Mouse (Mus musculus) hindbrain, embryonic 16.5 days (tissue): Measurements from ENCODE around the gene Rusc2. TPM values are rescaled to one million over a fixed set of nuclear protein-coding genes. Genes with fewer than 3 reads are reported as not detected.

Experiments
- ATAC-seq: fragments of 200-750 bp; cut with Nextera tagmentation; 2 replicates; pipeline ENCODE4 v1.8.0; 2017; ENCODE audit warnings: moderate TSS enrichment, moderate library complexity
- H3K27ac ChIP-seq: fragments of 300-500 bp; sonication (generic); 2 replicates; pipeline ENCODE4 v1.5.1; 2014; ENCODE audit warnings: low read depth, mild to moderate bottlenecking, control low read depth, low read length, moderate library complexity
- H3K27me3 ChIP-seq: fragments of 300-500 bp; sonication (generic); replicated peaks from 2 replicates; pipeline ENCODE4 v1.6.1; 2014; ENCODE audit warnings: low read length; ENCODE audit not compliant: control insufficient read depth, insufficient read depth
- H3K36me3 ChIP-seq: fragments of 300-500 bp; sonication (generic); 2 replicates; pipeline ENCODE4 v1.6.1; 2014; ENCODE audit warnings: mild to moderate bottlenecking, low read length, moderate library complexity, mixed read lengths; ENCODE audit not compliant: control insufficient read depth, insufficient read depth
- H3K4me1 ChIP-seq: fragments of 300-500 bp; sonication (generic); 2 replicates; pipeline ENCODE4 v1.6.1; 2014; ENCODE audit warnings: low read depth, low read length; ENCODE audit not compliant: control insufficient read depth, insufficient read depth
- H3K4me2 ChIP-seq: fragments of 300-500 bp; sonication (generic); 2 replicates; pipeline ENCODE4 v1.6.1; 2014; ENCODE audit warnings: mild to moderate bottlenecking, low read length, control low read depth, moderate library complexity
- H3K4me3 ChIP-seq: fragments of 300-500 bp; sonication (generic); 2 replicates; pipeline ENCODE4 v1.5.1; 2014; ENCODE audit warnings: mild to moderate bottlenecking, low read length, control low read depth, moderate library complexity
- H3K9ac ChIP-seq: fragments of 300-500 bp; sonication (generic); 2 replicates; pipeline ENCODE4 v1.6.1; 2014; ENCODE audit warnings: low read depth, mild to moderate bottlenecking, control low read depth, low read length, moderate library complexity
- H3K9me3 ChIP-seq: fragments of 300-500 bp; sonication (generic); 2 replicates; pipeline ENCODE4 v1.6.1; 2014; ENCODE audit warnings: mild to moderate bottlenecking, low read length, moderate library complexity; ENCODE audit not compliant: control insufficient read depth
- WGBS: fragments of 180-500 bp; shearing (Covaris S2); extraction: QIAGEN DNeasy Blood & Tissue Kit; methylation state at CpG from one replicate; pipeline ENCODE4 v1.1.7; 2014; 5-methylcytosine and 5-hydroxymethylcytosine counted together
- polyA plus RNA-seq: library from polyadenylated mRNA; unstranded; fragments of >200 nt; fragmentation: Nextera tagmentation; extraction: Ambion mirVana; gene quantifications from 2 replicates; pipeline ENCODE4 v1.2.1, GENCODE M21; 2015

Rusc2 gene
- polyA plus RNA-seq, 1 experiment from 2014 or later, result 70.8 TPM

DNA sequence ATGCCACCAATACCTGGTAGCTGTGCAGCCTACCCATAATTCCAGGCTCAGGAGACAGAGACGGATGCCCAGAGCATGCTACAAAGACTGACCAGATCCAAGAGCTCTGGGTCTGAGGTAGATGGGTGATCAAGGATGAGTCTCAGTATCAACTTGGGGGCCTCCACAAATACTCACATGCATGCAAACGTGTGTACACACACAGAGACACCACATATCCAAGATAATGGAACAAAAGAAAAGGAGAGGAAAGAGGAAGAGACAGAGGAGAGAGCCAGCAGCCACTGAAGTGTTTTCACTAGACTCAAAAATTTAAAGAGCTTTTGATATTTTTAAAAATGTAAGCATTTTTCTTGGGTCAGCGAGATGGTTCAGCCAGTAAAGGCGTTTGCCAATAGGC lies 36.7 kb downstream of the Rusc2 start:
- Histone ChIP-seq H3K4me1 (peaks cover 3% of the 10 kb centered on the region; the same call in 1 of the 2 replicates), H3K4me3 (no peak overlapping the region), H3K4me2 (no peak overlapping the region), H3K27me3 (no peaks in the 10 kb centered on the region), H3K27ac (no peak overlapping the region), H3K36me3 (peaks cover 39% of the 10 kb centered on the region), H3K9ac (no peak overlapping the region), H3K9me3 (no peaks in the 10 kb centered on the region)
- no peak for ATAC-seq
- 69% methylated on average over 4 of the region's 4 CpGs for WGBS

DNA sequence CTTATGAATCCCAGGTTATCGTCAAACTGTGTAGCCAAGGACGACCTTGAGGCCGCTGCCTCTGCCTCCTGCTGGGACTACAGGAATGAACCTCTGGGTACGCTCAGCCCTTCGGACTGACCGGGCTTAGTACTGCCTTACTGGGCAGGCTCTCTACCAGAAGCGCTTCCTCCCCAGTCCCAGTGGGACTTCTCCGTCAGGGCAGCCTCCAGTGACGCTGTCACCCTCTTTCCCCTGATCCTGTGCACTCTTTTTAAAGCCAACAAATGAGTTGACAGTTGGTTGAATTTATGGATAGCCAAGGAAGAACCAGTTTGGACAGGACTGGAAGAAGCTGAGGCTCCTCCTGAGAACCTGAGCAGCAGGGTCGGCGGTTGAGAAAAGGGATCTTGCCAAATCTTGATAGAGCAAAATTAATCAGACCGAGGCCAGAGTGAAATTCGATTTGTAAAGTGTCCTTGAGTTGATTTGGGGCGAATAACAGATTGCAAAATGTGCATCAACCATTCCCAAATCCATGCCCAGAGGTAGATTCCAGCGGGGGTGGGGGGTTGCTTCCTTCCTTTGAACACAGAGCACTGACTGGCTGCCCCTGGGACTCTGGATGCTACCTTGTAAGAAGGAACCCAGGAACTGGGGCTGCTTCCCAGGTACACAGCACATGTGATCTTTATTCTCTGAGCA lies 37.3 kb downstream of the Rusc2 start:
- ATAC-seq, result no peak
- no peaks in the 10 kb centered on the region for H3K9me3 ChIP-seq
- H3K36me3 ChIP-seq, result peaks cover 46% of the 10 kb centered on the region
- no peak overlapping the region for H3K9ac ChIP-seq
- H3K4me2 ChIP-seq, result no peak overlapping the region
- no peak overlapping the region for H3K27ac ChIP-seq
- H3K4me3 ChIP-seq, result no peak overlapping the region
- 0 out of 2 replicates have a peak, but pooled peaks cover under 1% of the 10 kb centered on the region for H3K27me3 ChIP-seq
- WGBS, result 56% methylated on average over 15 of the region's 15 CpGs
- peaks cover 3% of the 10 kb centered on the region; the same call in 1 of the 2 replicates for H3K4me1 ChIP-seq

DNA sequence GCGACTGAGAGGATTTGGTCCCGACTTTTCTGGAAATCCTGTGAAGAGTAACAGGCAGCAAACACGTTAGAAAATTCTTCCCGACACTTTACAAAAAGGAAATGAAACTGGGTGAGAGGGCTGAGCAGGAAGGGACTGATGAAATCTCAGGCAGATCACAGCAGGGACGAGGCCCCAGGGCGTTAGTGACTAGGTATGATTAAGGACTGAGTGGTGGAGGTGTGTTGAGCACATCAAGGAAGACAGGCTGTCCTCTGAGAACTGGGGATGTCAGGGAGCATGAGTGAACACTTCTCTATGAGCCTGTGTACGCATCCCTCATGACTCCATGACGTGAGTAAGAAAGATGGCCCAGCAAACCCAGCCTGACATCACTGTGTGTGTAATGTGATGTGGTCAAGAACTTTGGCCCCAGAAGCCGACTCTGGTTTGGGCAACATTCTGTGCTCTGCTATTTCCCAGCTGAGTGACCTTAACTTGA lies 38.1 kb downstream of the Rusc2 start:
- Histone ChIP-seq H3K9me3 (no peaks in the 10 kb centered on the region), H3K36me3 (peaks cover 53% of the 10 kb centered on the region), H3K27ac (no peak overlapping the region), H3K4me2 (no peak overlapping the region), H3K4me1 (peaks cover 3% of the 10 kb centered on the region; the same call in 1 of the 2 replicates), H3K27me3 (0 out of 2 replicates have a peak, but pooled peaks cover 3% of the 10 kb centered on the region), H3K4me3 (no peak overlapping the region), H3K9ac (no peak overlapping the region)
- 65% methylated on average over 9 of the region's 9 CpGs for WGBS
- no peak; the same call in 1 of the 2 replicates for ATAC-seq

DNA sequence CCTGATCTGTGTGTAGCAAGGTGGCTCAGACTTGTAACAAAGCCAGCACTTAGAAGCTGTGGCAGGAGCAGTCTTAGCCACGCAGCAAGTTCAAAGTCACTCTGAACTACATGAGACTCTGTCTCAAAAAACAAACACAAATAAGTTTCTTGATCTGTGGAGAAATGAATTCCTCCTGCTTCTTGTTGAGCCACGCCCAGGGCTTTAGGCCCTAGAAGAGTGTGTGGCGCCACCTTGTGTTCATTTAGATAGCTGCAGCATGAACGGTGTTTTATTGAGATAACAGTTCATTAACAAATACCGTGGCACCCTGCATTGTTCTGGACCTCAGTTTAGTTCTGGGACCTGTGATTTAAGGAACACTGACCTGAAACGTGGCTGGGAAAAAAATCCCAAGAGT lies 38.5 kb downstream of the Rusc2 start:
- WGBS, result 4% methylated on average over 6 of the region's 6 CpGs
- no peak overlapping the region for H3K9ac ChIP-seq
- no peak overlapping the region for H3K27ac ChIP-seq
- H3K4me2 ChIP-seq, result no peak overlapping the region
- H3K4me3 ChIP-seq, result no peak overlapping the region
- H3K4me1 ChIP-seq, result peaks cover 3% of the 10 kb centered on the region; the same call in 1 of the 2 replicates
- H3K27me3 ChIP-seq, result 0 out of 2 replicates have a peak, but pooled peaks cover 3% of the 10 kb centered on the region
- ATAC-seq, result no peak; the same call in 1 of the 2 replicates
- peaks cover 58% of the 10 kb centered on the region for H3K36me3 ChIP-seq
- H3K9me3 ChIP-seq, result no peaks in the 10 kb centered on the region

DNA sequence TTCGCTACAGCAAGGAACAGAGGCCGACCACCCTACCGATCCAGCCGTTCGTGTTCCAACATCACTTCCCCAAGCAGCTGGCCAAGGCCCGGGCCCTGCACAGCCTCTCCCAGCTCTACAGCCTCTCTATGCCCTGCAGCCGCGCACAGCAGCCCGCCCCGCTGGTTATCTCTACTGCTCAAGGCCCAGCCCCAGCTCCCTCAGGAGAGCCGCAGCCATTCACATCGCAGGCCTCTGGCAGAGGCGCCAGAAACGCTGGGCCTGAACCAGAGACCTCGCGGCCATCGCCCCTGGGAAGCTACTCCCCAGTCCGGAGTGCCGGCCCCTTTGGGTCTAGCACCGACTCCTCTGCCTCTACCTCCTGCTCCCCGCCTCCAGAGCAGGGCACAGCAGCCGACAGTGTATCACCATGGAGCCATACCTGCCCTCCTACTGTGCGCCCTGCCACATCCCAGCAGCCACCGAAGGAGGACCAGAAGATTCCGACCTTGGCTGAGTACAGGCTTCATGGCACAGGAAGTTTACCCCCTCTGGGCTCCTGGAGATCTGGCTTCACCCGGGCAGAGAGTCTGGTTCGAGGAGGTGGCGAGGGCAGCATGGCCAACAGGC lies 40.0 kb downstream of the Rusc2 start:
- Histone ChIP-seq H3K36me3 (peaks cover 56% of the 10 kb centered on the region), H3K4me1 (no peaks in the 10 kb centered on the region; the same call in 1 of the 2 replicates), H3K9me3 (no peaks in the 10 kb centered on the region), H3K27ac (no peak overlapping the region), H3K4me2 (no peak overlapping the region), H3K4me3 (no peak overlapping the region), H3K27me3 (0 out of 2 replicates have a peak, but pooled peaks cover 3% of the 10 kb centered on the region), H3K9ac (no peak overlapping the region)
- 73% methylated on average over 28 of the region's 28 CpGs for WGBS
- ATAC-seq, result no peak

DNA sequence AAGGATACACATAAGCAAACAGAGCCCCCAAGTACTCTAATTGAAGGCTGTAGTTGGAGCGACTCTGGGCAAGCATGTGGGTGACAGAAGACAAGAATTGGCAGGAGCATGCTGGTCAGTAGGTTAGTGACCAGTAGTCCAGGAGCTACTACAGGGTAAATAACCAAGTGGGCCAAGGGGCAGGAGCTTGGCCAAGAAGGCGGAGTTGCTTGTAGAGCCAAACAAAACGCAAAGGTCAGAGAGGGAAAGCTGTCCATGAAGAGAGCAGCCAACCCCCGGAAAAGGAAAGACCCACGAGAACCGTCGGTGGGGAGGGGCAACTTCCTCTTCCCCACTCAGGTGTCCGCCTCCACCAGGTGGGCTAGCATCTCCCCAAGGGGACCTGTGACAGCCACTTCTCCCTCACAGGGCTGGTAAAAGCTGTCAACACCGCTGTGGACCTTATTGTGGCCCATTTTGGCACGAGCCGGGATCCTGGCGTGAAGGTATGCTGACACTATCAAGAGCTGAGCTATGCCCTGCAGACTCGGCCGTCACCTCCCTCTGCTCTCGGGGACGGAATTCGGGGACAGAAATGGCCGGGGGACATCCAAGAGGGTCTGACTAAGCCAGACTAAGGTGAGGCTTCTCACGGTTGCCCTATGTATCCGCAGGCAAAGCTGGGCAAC lies 41.6 kb downstream of the Rusc2 start:
- 92% methylated on average over 20 of the region's 20 CpGs for WGBS
- Histone ChIP-seq H3K27me3 (0 out of 2 replicates have a peak, but pooled peaks cover 3% of the 10 kb centered on the region), H3K27ac (no peak overlapping the region), H3K4me2 (no peak overlapping the region), H3K4me1 (peaks cover 4% of the 10 kb centered on the region), H3K36me3 (peaks cover 51% of the 10 kb centered on the region), H3K4me3 (no peak overlapping the region), H3K9ac (no peak overlapping the region), H3K9me3 (no peaks in the 10 kb centered on the region)
- ATAC-seq, result no peak

DNA sequence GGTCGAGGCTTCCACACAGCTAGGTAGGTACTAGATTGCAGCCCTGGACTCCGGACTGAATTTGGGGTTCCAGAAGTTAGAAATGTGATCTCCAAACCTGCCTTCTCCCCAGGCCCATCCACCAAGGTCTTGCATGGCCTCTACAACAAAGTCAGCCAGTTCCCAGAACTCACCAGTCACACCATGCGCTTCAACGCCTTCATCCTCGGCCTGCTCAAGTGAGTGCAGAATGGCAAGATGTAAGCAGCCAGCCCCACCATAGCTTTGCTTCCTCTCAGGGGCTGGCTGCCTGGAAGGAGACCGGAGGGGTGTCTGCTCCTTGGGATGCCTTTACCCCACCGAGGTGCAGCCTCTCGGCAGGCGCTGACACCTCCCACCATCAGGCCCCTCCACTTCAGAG lies 42.3 kb downstream of the Rusc2 start:
- Histone ChIP-seq H3K9ac (no peak overlapping the region), H3K36me3 (peaks cover 51% of the 10 kb centered on the region), H3K4me2 (no peak overlapping the region), H3K4me3 (no peak overlapping the region), H3K27me3 (0 out of 2 replicates have a peak, but pooled peaks cover 3% of the 10 kb centered on the region), H3K9me3 (no peaks in the 10 kb centered on the region), H3K27ac (no peak overlapping the region), H3K4me1 (peaks cover 6% of the 10 kb centered on the region)
- ATAC-seq, result no peak
- 77% methylated on average over 9 of the region's 9 CpGs for WGBS

DNA sequence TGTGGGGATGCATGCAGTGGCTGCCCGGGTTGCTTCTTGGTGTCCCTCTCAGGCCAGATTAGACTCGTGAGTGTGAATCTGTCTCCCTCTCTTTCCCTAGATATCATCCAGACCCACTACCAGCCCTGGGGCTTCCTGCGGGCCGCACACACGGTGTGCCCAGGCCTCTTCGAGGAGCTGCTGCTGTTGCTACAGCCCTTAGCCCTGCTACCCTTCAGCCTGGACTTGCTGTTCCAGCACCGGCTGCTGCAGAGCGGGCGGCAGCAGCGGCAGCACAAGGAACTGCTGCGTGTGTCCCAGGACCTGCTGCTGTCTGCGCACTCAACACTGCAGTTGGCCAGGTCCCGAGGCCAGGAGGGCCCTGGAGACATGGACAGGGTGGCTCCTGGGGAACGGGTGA lies 43.4 kb downstream of the Rusc2 start:
- Histone ChIP-seq H3K27me3 (0 out of 2 replicates have a peak, but pooled peaks cover 3% of the 10 kb centered on the region), H3K9me3 (no peaks in the 10 kb centered on the region), H3K36me3 (peaks cover 51% of the 10 kb centered on the region), H3K4me2 (no peak overlapping the region), H3K9ac (peak overlapping the region; percentile 8; the same call in 1 of the 2 replicates), H3K4me3 (no peak overlapping the region), H3K4me1 (peaks cover 6% of the 10 kb centered on the region), H3K27ac (no peak overlapping the region)
- WGBS, result 33% methylated on average over 14 of the region's 14 CpGs
- no peak for ATAC-seq
